Mouse (Mus musculus) kidney, adult 2 months (tissue): ENCODE results near the gene Nrl.

ENCODE experiments used
- CTCF ChIP-seq: fragments of 200-500 bp; conservative IDR thresholded peaks from 2 replicates; pipeline ENCODE4 v1.5.1; 2011; ENCODE audit warnings: low read depth, mild to moderate bottlenecking, control low read depth, low read length, moderate library complexity, mixed read lengths; ENCODE audit not compliant: insufficient read depth, insufficient read length
- POLR2A ChIP-seq: fragments of 200-500 bp; IDR thresholded peaks from one replicate; pipeline ENCODE4 v1.6.1; 2011; ENCODE audit warnings: low read depth, low read length, control low read depth

- TF ChIP-seq CTCF (no peak), POLR2A (no peak)
These were observed 54.0 kb downstream of the Nrl start for GRCm38 (mm10) chr14:55470806-55471205.
